Mouse (Mus musculus) liver, embryonic 14.5 days (tissue): ENCODE data around the gene Vwa3b.

Source experiments
- CTCF ChIP-seq: IDR thresholded peaks from 2 replicates; pipeline ENCODE4 v1.5.1; 2016; ENCODE audit warnings: antibody characterized with exemption, low read depth, control low read depth
- EP300 ChIP-seq: IDR thresholded peaks from 2 replicates; pipeline ENCODE4 v1.6.1; 2016; ENCODE audit warnings: antibody characterized with exemption, low read depth

DNA sequence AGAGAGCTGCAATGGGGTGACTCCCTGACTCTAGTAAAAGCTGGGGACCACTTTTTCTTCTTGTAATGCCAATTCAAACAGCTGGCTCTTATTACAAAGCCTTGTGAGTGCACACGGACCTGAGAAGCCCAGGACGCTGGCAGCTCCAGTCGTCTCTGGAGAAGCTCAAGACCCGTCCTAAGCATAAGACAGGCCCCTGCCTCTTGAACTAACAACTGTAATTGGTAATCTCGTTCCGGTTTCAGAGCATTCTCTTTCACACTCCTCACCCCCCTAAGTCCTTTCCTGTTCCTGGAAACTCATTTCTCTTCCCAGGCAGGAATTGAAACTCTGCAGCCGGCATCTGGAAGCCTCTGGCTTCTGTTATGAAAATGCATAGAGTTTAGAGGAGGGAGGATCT, 195.6 kb downstream of the Vwa3b start:
- TF ChIP-seq CTCF (no peak), EP300 (no peak)
